Mouse (Mus musculus): Measurements from ENCODE around the gene Tmem270. TPM values are rescaled to one million over a fixed set of nuclear protein-coding genes. Genes with fewer than 3 reads are reported as not detected.

Gene Tmem270
- polyA plus RNA-seq, 1 experiment, result not detected

- H3K36me3 ChIP-seq (ENCODE audit: control insufficient read depth, insufficient read depth), result no peaks in the 10 kb centered on the region
Measured at GRCm38 (mm10) chr5:134873034-134873433, 33.5 kb downstream of the Tmem270 start.

GRCm38 (mm10) chr5:134872597-134872996 is 33.9 kb downstream of the Tmem270 start:
- no peak overlapping the region for H3ac ChIP-seq (ENCODE audit: control insufficient read depth, insufficient read length)
- H3K4me2 ChIP-seq (ENCODE audit: low read depth), result no peak overlapping the region
- no peak overlapping the region for H3K4me3 ChIP-seq
- TF ChIP-seq MYOD1 (IDR thresholded peaks at IDR 0.05; ENCODE audit: control insufficient read depth in 1 of 3, insufficient read length in 2 of 3, low read depth in 2 of 3) (no peak), POLR2A (IDR thresholded peaks at IDR 0.05; ENCODE audit: insufficient read length, low read depth) (no peak), TCF3 (IDR thresholded peaks at IDR 0.05; ENCODE audit: insufficient read length, low read depth) (no peak), SRF (IDR thresholded peaks at IDR 0.05; ENCODE audit: control insufficient read depth, insufficient read length, low read depth) (no peak), USF1 (IDR thresholded peaks at IDR 0.05; ENCODE audit: low read depth) (no peak), TCF12 (IDR thresholded peaks at IDR 0.05; ENCODE audit: insufficient read depth, poor library complexity, severe bottlenecking) (no peak), MAX (IDR thresholded peaks at IDR 0.05; ENCODE audit: low read depth) (no peak), POLR2AphosphoS2 (IDR thresholded peaks at IDR 0.05; ENCODE audit: insufficient read length, low read depth) (no peak), REST (IDR thresholded peaks at IDR 0.05; ENCODE audit: insufficient read depth, insufficient read length) (no peak), MYOG (IDR thresholded peaks at IDR 0.05; ENCODE audit: control insufficient read depth in 1 of 3, insufficient read depth in 1 of 3, insufficient read length in 2 of 3, low read depth in 2 of 3) (no peak), E2F4 (IDR thresholded peaks at IDR 0.05; ENCODE audit: insufficient read depth) (no peak), CEBPB (IDR thresholded peaks at IDR 0.05; ENCODE audit: insufficient read depth, poor library complexity, severe bottlenecking) (no peak)
- peaks cover 14% of the 10 kb centered on the region for H3K27me3 ChIP-seq (ENCODE audit: control insufficient read depth, insufficient read depth, insufficient read length)
- no peaks in the 10 kb centered on the region for H3K79me2 ChIP-seq (ENCODE audit: control insufficient read depth, insufficient read depth)
- no peaks in the 10 kb centered on the region for H3K36me3 ChIP-seq (ENCODE audit: control insufficient read depth, insufficient read depth)

More at GRCm38 (mm10) chr5:134873034-134873433, 33.5 kb downstream of the Tmem270 start:
- TF ChIP-seq MAX (IDR thresholded peaks at IDR 0.05; ENCODE audit: low read depth) (no peak), POLR2AphosphoS2 (IDR thresholded peaks at IDR 0.05; ENCODE audit: insufficient read length, low read depth) (no peak), SRF (IDR thresholded peaks at IDR 0.05; ENCODE audit: control insufficient read depth, insufficient read length, low read depth) (no peak), TCF3 (IDR thresholded peaks at IDR 0.05; ENCODE audit: insufficient read length, low read depth) (no peak), USF1 (IDR thresholded peaks at IDR 0.05; ENCODE audit: low read depth) (no peak), E2F4 (IDR thresholded peaks at IDR 0.05; ENCODE audit: insufficient read depth) (no peak), TCF12 (IDR thresholded peaks at IDR 0.05; ENCODE audit: insufficient read depth, poor library complexity, severe bottlenecking) (no peak), POLR2A (IDR thresholded peaks at IDR 0.05; ENCODE audit: insufficient read length, low read depth) (no peak), CEBPB (IDR thresholded peaks at IDR 0.05; ENCODE audit: insufficient read depth, poor library complexity, severe bottlenecking) (no peak), MYOD1 (IDR thresholded peaks at IDR 0.05; ENCODE audit: control insufficient read depth in 1 of 3, insufficient read length in 2 of 3, low read depth in 2 of 3) (no peak)
- Histone ChIP-seq H3K4me2 (ENCODE audit: low read depth) (no peak overlapping the region), H3K79me2 (ENCODE audit: control insufficient read depth, insufficient read depth) (no peaks in the 10 kb centered on the region), H3K27me3 (ENCODE audit: control insufficient read depth, insufficient read depth, insufficient read length) (peaks cover 14% of the 10 kb centered on the region), H3ac (ENCODE audit: control insufficient read depth, insufficient read length) (no peak overlapping the region), H3K4me3 (no peak overlapping the region)

- Histone ChIP-seq H3K27me3 (ENCODE audit: control insufficient read depth, insufficient read depth, insufficient read length) (peaks cover 27% of the 10 kb centered on the region), H3ac (ENCODE audit: control insufficient read depth, insufficient read length) (no peak overlapping the region), H3K4me2 (ENCODE audit: low read depth) (no peak overlapping the region), H3K36me3 (ENCODE audit: control insufficient read depth, insufficient read depth) (no peaks in the 10 kb centered on the region), H3K79me2 (ENCODE audit: control insufficient read depth, insufficient read depth) (no peaks in the 10 kb centered on the region), H3K4me3 (no peak overlapping the region)
- TF ChIP-seq MAX (IDR thresholded peaks at IDR 0.05; ENCODE audit: low read depth) (no peak), USF1 (IDR thresholded peaks at IDR 0.05; ENCODE audit: low read depth) (no peak), MYOD1 (IDR thresholded peaks at IDR 0.05; ENCODE audit: control insufficient read depth in 1 of 3, insufficient read length in 2 of 3, low read depth in 2 of 3) (no peak), MYOG (IDR thresholded peaks at IDR 0.05; ENCODE audit: control insufficient read depth in 1 of 3, insufficient read depth in 1 of 3, insufficient read length in 2 of 3, low read depth in 2 of 3) (no peak), CEBPB (IDR thresholded peaks at IDR 0.05; ENCODE audit: insufficient read depth, poor library complexity, severe bottlenecking) (no peak), TCF12 (IDR thresholded peaks at IDR 0.05; ENCODE audit: insufficient read depth, poor library complexity, severe bottlenecking) (no peak), POLR2AphosphoS2 (IDR thresholded peaks at IDR 0.05; ENCODE audit: insufficient read length, low read depth) (no peak), E2F4 (IDR thresholded peaks at IDR 0.05; ENCODE audit: insufficient read depth) (no peak), POLR2A (IDR thresholded peaks at IDR 0.05; ENCODE audit: insufficient read length, low read depth) (no peak), SRF (IDR thresholded peaks at IDR 0.05; ENCODE audit: control insufficient read depth, insufficient read length, low read depth) (no peak), TCF3 (IDR thresholded peaks at IDR 0.05; ENCODE audit: insufficient read length, low read depth) (no peak), REST (IDR thresholded peaks at IDR 0.05; ENCODE audit: insufficient read depth, insufficient read length) (no peak)
Measured at GRCm38 (mm10) chr5:134868506-134868905, 38.0 kb downstream of the Tmem270 start.

GRCm38 (mm10) chr5:134867320-134868144 is 39.0 kb downstream of the Tmem270 start:
- H3K36me3 ChIP-seq (ENCODE audit: control insufficient read depth, insufficient read depth), result no peaks in the 10 kb centered on the region
- H3K79me2 ChIP-seq (ENCODE audit: control insufficient read depth, insufficient read depth), result no peaks in the 10 kb centered on the region
- TF ChIP-seq MYOD1 (IDR thresholded peaks at IDR 0.05; ENCODE audit: control insufficient read depth in 1 of 3, insufficient read length in 2 of 3, low read depth in 2 of 3) (no peak), E2F4 (IDR thresholded peaks at IDR 0.05; ENCODE audit: insufficient read depth) (no peak)
- H3K4me3 ChIP-seq, result no peak overlapping the region
- H3K27me3 ChIP-seq (ENCODE audit: control insufficient read depth, insufficient read depth, insufficient read length), result peaks cover 29% of the 10 kb centered on the region
- no peak overlapping the region for H3ac ChIP-seq (ENCODE audit: control insufficient read depth, insufficient read length)
- no peak overlapping the region for H3K4me2 ChIP-seq (ENCODE audit: low read depth)
